Mouse (Mus musculus) subcutaneous adipose tissue, adult 2 months (tissue): ENCODE results near the gene Olfr625-ps1. TPM values are rescaled to one million over a fixed set of nuclear protein-coding genes. Genes with fewer than 3 reads are reported as not detected.

ENCODE experiments used
- polyA plus RNA-seq: library from polyadenylated mRNA; depleted of rRNA; stranded (reverse); fragments of >200 nt; gene quantifications from 2 replicates; pipeline ENCODE4 v1.2.3, GENCODE M21; 2012; ENCODE audit warnings: low replicate concordance; rRNA removed

Gene Olfr625-ps1
- polyA plus RNA-seq = not detected in 2 replicates

DNA sequence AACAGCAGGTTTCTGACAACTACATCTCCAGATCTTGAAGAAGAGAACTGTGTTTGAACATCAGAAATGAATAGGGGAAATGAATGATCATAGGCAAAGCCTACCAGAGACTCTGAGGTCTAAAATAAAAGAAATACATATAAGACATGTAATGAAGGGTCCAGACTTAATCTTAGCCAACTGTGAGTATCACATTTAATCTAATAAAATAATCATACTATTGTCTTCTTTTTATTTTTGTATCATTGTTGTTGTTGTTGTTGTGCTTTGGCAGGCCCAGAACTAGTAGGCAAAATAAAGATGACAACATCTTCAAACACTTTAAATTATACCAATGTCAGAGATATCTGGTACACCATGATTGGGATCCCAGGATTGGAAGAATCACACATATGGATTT, at the start of gene Olfr625-ps1:
Gene Olfr625-ps1 (plus strand): TSS at position 301 of the 400 bp plus-strand sequence.

DNA sequence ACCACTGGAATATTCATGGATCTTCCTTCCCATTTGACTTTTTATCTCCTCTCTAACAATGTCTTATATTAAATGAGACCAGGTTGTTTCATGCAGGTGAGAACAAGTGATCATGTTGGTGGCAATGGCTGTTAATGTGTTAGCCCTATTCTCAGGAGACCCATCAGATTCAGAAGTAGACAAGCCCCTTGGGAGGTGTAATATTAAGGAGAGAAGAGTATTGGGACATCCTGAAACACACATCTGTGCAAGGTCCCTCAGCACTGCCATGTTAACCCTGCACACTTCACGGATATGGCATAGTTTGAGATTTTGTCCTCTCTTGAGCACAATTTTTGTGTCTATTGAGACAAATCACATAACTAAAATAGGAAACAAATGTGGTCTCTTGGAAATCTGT, 39.9 kb upstream of the Olfr625-ps1 start, which contains the start of gene Olfr622:
Gene Olfr622 (minus strand): TSS at position 101 of the 400 bp plus-strand sequence.

DNA sequence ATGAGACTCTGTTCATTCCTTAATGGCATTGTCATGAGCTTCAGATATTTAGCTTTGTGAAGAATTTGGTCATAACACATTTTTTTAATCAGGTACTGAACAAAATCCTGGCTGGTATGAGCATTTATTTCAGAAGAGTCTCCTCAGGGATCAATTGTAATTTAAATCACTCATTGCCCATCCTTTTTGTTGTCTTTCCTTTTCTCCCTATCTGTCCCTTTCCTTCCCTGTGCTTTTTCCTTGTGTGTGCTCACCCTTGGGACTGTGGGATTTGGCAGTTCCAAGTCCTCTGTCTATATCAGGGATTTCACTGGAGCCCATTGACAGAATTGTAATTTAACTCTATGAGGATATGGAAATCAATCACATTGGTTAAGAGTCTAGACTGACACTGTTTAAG, 18.9 kb upstream of the Olfr625-ps1 start, which contains the start of gene Olfr623:
Gene Olfr623 (minus strand): TSS at position 101 of the 400 bp plus-strand sequence.

DNA sequence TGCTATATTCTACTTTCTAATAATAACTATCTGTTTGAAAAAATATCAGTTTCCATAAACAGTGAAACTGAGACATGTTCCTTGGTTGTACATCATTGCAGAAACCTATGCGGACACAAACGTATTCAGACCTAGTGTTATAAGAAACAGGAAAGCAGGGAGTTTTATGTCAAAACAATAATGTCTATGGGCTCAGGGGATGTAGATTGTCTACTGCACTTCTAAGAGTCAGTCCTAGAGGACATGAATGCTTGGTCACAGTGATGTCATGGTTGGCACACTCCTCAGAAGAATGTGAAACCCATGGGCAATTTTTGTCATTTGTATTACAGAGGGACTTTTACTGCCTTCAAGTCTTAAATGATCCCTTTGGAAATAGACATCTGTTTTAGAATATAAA, 11.4 kb upstream of the Olfr625-ps1 start, which contains the start of gene Olfr624:
Gene Olfr624 (minus strand): TSS at position 101 of the 400 bp plus-strand sequence.

DNA sequence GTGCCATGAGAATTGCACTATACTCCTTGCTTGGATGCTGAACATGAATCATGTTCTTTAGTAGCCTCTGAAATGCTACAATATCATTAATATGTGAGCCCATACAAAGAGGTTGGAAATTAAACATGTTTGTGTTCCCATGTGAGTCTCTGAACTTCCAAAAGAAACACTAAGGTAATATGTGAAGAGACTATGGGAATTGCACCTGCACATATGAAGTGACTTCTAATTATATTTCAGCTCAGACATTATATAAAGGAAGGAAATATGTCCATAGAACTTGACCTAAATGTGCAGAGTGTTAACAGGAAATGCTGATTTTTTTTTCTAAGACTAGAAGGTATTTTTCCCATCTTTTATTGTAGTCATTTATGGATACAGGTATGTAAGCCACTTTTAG, 31.9 kb downstream of the Olfr625-ps1 start, which contains the start of gene Olfr243:
Gene Olfr243 (plus strand): TSS at position 301 of the 400 bp plus-strand sequence.

DNA sequence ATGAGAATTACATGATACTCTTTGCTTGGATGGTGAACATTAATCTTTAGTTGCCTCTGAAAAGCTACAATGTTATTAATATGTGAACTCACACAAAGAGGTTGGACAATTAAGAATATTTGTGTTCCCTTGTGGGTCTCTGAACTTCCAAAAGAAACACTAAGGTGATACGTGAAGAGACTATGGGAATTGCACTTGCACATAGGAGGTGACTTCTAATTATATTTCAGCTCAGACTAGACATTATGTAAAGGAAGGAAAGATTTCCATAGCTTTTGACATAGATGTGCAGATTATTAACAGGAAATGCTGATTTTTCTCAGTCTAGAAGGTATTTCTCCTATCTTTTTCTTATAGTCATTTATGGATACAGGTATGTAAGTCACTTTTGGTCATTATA, 47.6 kb downstream of the Olfr625-ps1 start, which contains the start of gene Olfr628:
Gene Olfr628 (plus strand): TSS at position 301 of the 400 bp plus-strand sequence.

Other genes starting within 250 kb of the Olfr625-ps1 start
- gene Olfr605, start 237.3 kb upstream of the Olfr625-ps1 start, polyA plus RNA-seq = not detected in 2 replicates
- not detected in 2 replicates for gene Olfr606, start 233.7 kb upstream of the Olfr625-ps1 start, polyA plus RNA-seq
- not detected in 2 replicates for gene Olfr607, start 218.6 kb upstream of the Olfr625-ps1 start, polyA plus RNA-seq
- not detected in 2 replicates for gene Olfr608, start 212.8 kb upstream of the Olfr625-ps1 start, polyA plus RNA-seq
- gene Olfr609, start 184.7 kb upstream of the Olfr625-ps1 start, polyA plus RNA-seq = not detected in 2 replicates
- gene Olfr610, start 170.6 kb upstream of the Olfr625-ps1 start, polyA plus RNA-seq = not detected in 2 replicates
- gene Olfr611, start 161.9 kb upstream of the Olfr625-ps1 start, polyA plus RNA-seq = not detected in 2 replicates
- gene Olfr612, start 140.0 kb upstream of the Olfr625-ps1 start, polyA plus RNA-seq = not detected in 2 replicates
- not detected in 2 replicates for gene Olfr613, start 134.6 kb upstream of the Olfr625-ps1 start, polyA plus RNA-seq
- not detected in 2 replicates for gene Olfr615, start 126.6 kb upstream of the Olfr625-ps1 start, polyA plus RNA-seq
- not detected in 2 replicates for gene Olfr616, start 113.6 kb upstream of the Olfr625-ps1 start, polyA plus RNA-seq
- gene Olfr617, start 109.7 kb upstream of the Olfr625-ps1 start, polyA plus RNA-seq = not detected in 2 replicates
- not detected in 2 replicates for gene Olfr618, start 92.6 kb upstream of the Olfr625-ps1 start, polyA plus RNA-seq
- not detected in 2 replicates for gene Olfr619, start 82.1 kb upstream of the Olfr625-ps1 start, polyA plus RNA-seq
- gene Olfr620, start 70.2 kb upstream of the Olfr625-ps1 start, polyA plus RNA-seq = not detected in 2 replicates
- gene Olfr622, start 40.0 kb upstream of the Olfr625-ps1 start, polyA plus RNA-seq = not detected in 2 replicates
- not detected in 2 replicates for gene Olfr623, start 19.0 kb upstream of the Olfr625-ps1 start, polyA plus RNA-seq
- not detected in 2 replicates for gene Olfr624, start 11.5 kb upstream of the Olfr625-ps1 start, polyA plus RNA-seq
- gene Olfr243, start 32.0 kb downstream of the Olfr625-ps1 start, polyA plus RNA-seq = not detected in 2 replicates
- not detected in 2 replicates for gene Olfr628, start 47.7 kb downstream of the Olfr625-ps1 start, polyA plus RNA-seq
- not detected in 2 replicates for gene Olfr629, start 62.2 kb downstream of the Olfr625-ps1 start, polyA plus RNA-seq
- not detected in 2 replicates for gene Olfr630, start 74.6 kb downstream of the Olfr625-ps1 start, polyA plus RNA-seq
- not detected in 2 replicates for gene Olfr69, start 88.9 kb downstream of the Olfr625-ps1 start, polyA plus RNA-seq
- gene Olfr68, start 97.0 kb downstream of the Olfr625-ps1 start, polyA plus RNA-seq = not detected in 2 replicates
- gene Olfr67, start 109.1 kb downstream of the Olfr625-ps1 start, polyA plus RNA-seq = not detected in 2 replicates
- gene Hbb-bt, start 131.3 kb downstream of the Olfr625-ps1 start, polyA plus RNA-seq = 130 and 168 TPM in 2 replicates
- gene Hbb-bs, start 145.4 kb downstream of the Olfr625-ps1 start, polyA plus RNA-seq = 1,520 and 2,066 TPM in 2 replicates
- not detected in 2 replicates for gene Hbb-bh2, start 157.8 kb downstream of the Olfr625-ps1 start, polyA plus RNA-seq
- gene Hbb-bh1, start 160.4 kb downstream of the Olfr625-ps1 start, polyA plus RNA-seq = not detected in 2 replicates
- gene Hbb-y, start 170.5 kb downstream of the Olfr625-ps1 start, polyA plus RNA-seq = not detected in 2 replicates
- gene Olfr66, start 203.5 kb downstream of the Olfr625-ps1 start, polyA plus RNA-seq = not detected in 2 replicates
- not detected in 2 replicates for gene Olfr64, start 211.8 kb downstream of the Olfr625-ps1 start, polyA plus RNA-seq
- gene Olfr65, start 220.8 kb downstream of the Olfr625-ps1 start, polyA plus RNA-seq = not detected in 2 replicates
- gene Olfr631, start 246.1 kb downstream of the Olfr625-ps1 start, polyA plus RNA-seq = not detected in 2 replicates